Mouse (Mus musculus) stomach, embryonic 14.5 days (tissue): ENCODE measurements around the gene Igfbp3. TPM values are rescaled to one million over a fixed set of nuclear protein-coding genes. Genes with fewer than 3 reads are reported as not detected.

Experiments used
- ATAC-seq: fragments of 200-750 bp; cut with Nextera tagmentation; 2 replicates; pipeline ENCODE4 v1.8.0; 2017; ENCODE audit warnings: low read depth, moderate TSS enrichment; ENCODE audit not compliant: insufficient number of reproducible peaks, insufficient read depth, low FRiP score
- H3K27ac ChIP-seq: fragments of 300-500 bp; sonication (generic); 2 replicates; pipeline ENCODE4 v1.5.1; 2014; ENCODE audit warnings: mild to moderate bottlenecking, low read length, moderate library complexity, mixed read lengths
- H3K27me3 ChIP-seq: fragments of 300-500 bp; sonication (generic); 2 replicates; pipeline ENCODE4 v1.6.1; 2014; ENCODE audit warnings: low read length, control low read depth, mixed read lengths; ENCODE audit not compliant: control insufficient read depth, insufficient read depth
- H3K36me3 ChIP-seq: fragments of 300-500 bp; sonication (generic); 2 replicates; pipeline ENCODE4 v1.6.1; 2014; ENCODE audit warnings: mild to moderate bottlenecking, control low read depth, low read length, moderate library complexity, mixed read lengths; ENCODE audit not compliant: control insufficient read depth, insufficient read depth
- H3K4me1 ChIP-seq: fragments of 300-500 bp; sonication (generic); 2 replicates; pipeline ENCODE4 v1.6.1; 2014; ENCODE audit warnings: low read length, control low read depth, mixed read lengths; ENCODE audit not compliant: control insufficient read depth, insufficient read depth
- H3K4me2 ChIP-seq: fragments of 300-500 bp; sonication (generic); replicated peaks from 2 replicates; pipeline ENCODE4 v1.6.1; 2014; ENCODE audit warnings: low read depth, low read length, control low read depth
- H3K4me3 ChIP-seq: fragments of 300-500 bp; sonication (generic); 2 replicates; pipeline ENCODE4 v1.5.1; 2014; ENCODE audit warnings: low read depth, low read length, control low read depth
- H3K9ac ChIP-seq: fragments of 300-500 bp; sonication (generic); replicated peaks from 2 replicates; pipeline ENCODE4 v1.6.1; 2014; ENCODE audit warnings: low read depth, mild to moderate bottlenecking, control low read depth, low read length, moderate library complexity, mixed read lengths
- H3K9me3 ChIP-seq: fragments of 300-500 bp; sonication (generic); 2 replicates; pipeline ENCODE4 v1.6.1; 2016; ENCODE audit warnings: low read depth, low read length, control low read depth; ENCODE audit not compliant: control insufficient read depth
- WGBS: fragments of 180-500 bp; shearing (Covaris S2); extraction: QIAGEN DNeasy Blood & Tissue Kit; methylation state at CpG from one replicate; pipeline ENCODE4 v1.1.7; 2014; 5-methylcytosine and 5-hydroxymethylcytosine counted together
- polyA plus RNA-seq: library from polyadenylated mRNA; unstranded; fragments of >200 nt; fragmentation: Nextera tagmentation; extraction: Ambion mirVana; gene quantifications from 2 replicates; pipeline ENCODE4 v1.2.1, GENCODE M21; 2014

The Igfbp3 gene
- polyA plus RNA-seq, 1 experiment from 2014 or later, result 49.9 TPM

- Histone ChIP-seq H3K27ac (no peak overlapping the region), H3K9ac (no peak overlapping the region), H3K4me3 (no peak overlapping the region), H3K27me3 (no peaks in the 10 kb centered on the region), H3K9me3 (no peaks in the 10 kb centered on the region), H3K4me1 (no peaks in the 10 kb centered on the region), H3K4me2 (no peak overlapping the region), H3K36me3 (peaks cover 1% of the 10 kb centered on the region; the same call in 1 of the 2 replicates)
- WGBS, result 87% methylated on average over 9 of the region's 9 CpGs
- no peak for ATAC-seq
These were observed 9.9 kb downstream of the Igfbp3 start for GRCm38 (mm10) chr11:7203846-7204245.

DNA sequence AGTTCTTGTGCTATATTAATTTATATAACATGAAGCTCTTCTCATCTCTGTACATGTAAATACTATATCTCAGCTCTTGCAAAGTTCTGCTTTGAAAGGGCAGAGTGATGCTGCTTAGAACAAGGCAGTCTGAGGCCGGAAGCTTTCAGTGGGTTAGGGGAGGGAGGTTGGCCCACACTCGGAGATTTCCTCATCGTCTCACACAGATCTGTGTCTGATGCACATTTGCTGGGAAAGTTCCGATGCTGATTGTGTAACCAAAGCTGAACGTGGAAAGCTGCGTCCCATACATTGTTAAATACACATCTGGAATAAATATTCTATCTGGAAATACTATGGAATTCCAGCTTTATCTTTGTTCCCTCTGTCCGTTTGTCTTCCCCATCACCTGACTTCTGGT lies 11.5 kb downstream of the Igfbp3 start:
- Histone ChIP-seq H3K4me1 (0 out of 2 replicates have a peak, but pooled peaks cover under 1% of the 10 kb centered on the region), H3K36me3 (no peaks in the 10 kb centered on the region), H3K4me2 (no peak overlapping the region), H3K4me3 (no peak overlapping the region), H3K9ac (no peak overlapping the region), H3K9me3 (no peaks in the 10 kb centered on the region), H3K27me3 (no peaks in the 10 kb centered on the region), H3K27ac (no peak overlapping the region)
- no peak for ATAC-seq
- 69% methylated on average over 7 of the region's 7 CpGs for WGBS

DNA sequence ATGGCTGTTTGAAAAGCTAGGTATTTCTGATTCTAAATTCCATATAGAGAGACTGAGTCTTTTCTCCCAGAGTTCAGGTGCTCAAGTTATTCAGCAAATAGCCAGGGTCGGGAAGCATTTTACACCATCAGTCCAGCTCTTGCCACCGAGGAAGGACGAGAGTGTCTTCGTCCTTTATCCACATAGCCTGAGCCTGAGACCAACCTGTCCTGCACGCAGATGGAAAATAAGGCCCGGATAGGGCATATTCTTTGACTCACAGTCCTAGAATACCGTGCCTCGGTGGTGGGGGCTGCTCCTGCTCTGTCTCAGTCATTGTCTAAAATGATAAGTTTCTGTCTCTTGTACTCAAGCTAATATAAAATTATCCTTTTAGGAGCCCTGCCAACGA lies 13.3 kb downstream of the Igfbp3 start:
- Histone ChIP-seq H3K36me3 (no peaks in the 10 kb centered on the region), H3K9me3 (no peaks in the 10 kb centered on the region), H3K4me2 (no peak overlapping the region), H3K4me1 (0 out of 2 replicates have a peak, but pooled peaks cover 2% of the 10 kb centered on the region), H3K27me3 (no peaks in the 10 kb centered on the region), H3K27ac (no peak overlapping the region), H3K9ac (no peak overlapping the region), H3K4me3 (no peak overlapping the region)
- no peak for ATAC-seq
- 78% methylated on average over 9 of the region's 9 CpGs for WGBS

GRCm38 (mm10) chr11:7199736-7200392 lies 13.9 kb downstream of the Igfbp3 start:
- no peak overlapping the region for H3K4me3 ChIP-seq
- H3K9me3 ChIP-seq, result no peaks in the 10 kb centered on the region
- 49% methylated on average over 14 of the region's 14 CpGs for WGBS
- 0 out of 2 replicates have a peak, but pooled peaks cover 2% of the 10 kb centered on the region for H3K4me1 ChIP-seq
- H3K27ac ChIP-seq, result no peak overlapping the region
- no peaks in the 10 kb centered on the region for H3K27me3 ChIP-seq
- no peaks in the 10 kb centered on the region for H3K36me3 ChIP-seq
- H3K4me2 ChIP-seq, result no peak overlapping the region
- no peak for ATAC-seq
- H3K9ac ChIP-seq, result no peak overlapping the region

GRCm38 (mm10) chr11:7198481-7199256 lies 15.1 kb downstream of the Igfbp3 start:
- WGBS, result 61% methylated on average over 10 of the region's 10 CpGs
- H3K9ac ChIP-seq, result no peak overlapping the region
- no peak overlapping the region for H3K27ac ChIP-seq
- no peaks in the 10 kb centered on the region for H3K36me3 ChIP-seq
- no peak overlapping the region for H3K4me2 ChIP-seq
- H3K4me3 ChIP-seq, result no peak overlapping the region
- ATAC-seq, result no peak
- no peaks in the 10 kb centered on the region for H3K9me3 ChIP-seq
- H3K27me3 ChIP-seq, result no peaks in the 10 kb centered on the region
- 0 out of 2 replicates have a peak, but pooled peaks cover 2% of the 10 kb centered on the region for H3K4me1 ChIP-seq

- Histone ChIP-seq H3K9ac (no peak overlapping the region), H3K27me3 (no peaks in the 10 kb centered on the region), H3K4me2 (no peak overlapping the region), H3K9me3 (no peaks in the 10 kb centered on the region), H3K4me3 (no peak overlapping the region), H3K4me1 (0 out of 2 replicates have a peak, but pooled peaks cover 2% of the 10 kb centered on the region), H3K27ac (no peak overlapping the region), H3K36me3 (no peaks in the 10 kb centered on the region)
- ATAC-seq, result no peak
- WGBS, result 87% methylated on average over 19 of the region's 19 CpGs
These were observed 15.7 kb downstream of the Igfbp3 start for GRCm38 (mm10) chr11:7198006-7198405.

- H3K9ac ChIP-seq, result no peak within 1 kb of the TSS
- H3K27ac ChIP-seq, result no peak within 1 kb of the TSS
- no peak within 1 kb of the TSS for H3K4me3 ChIP-seq
- no peaks in the 10 kb centered on the region for H3K36me3 ChIP-seq
- WGBS, result 59% methylated on average over 12 of the region's 12 CpGs
- H3K27me3 ChIP-seq, result no peaks in the 10 kb centered on the region
- no peaks in the 10 kb centered on the region for H3K9me3 ChIP-seq
- H3K4me1 ChIP-seq, result 0 out of 2 replicates have a peak, but pooled peaks cover 2% of the 10 kb centered on the region
- H3K4me2 ChIP-seq, result no peak within 1 kb of the TSS
- peak; percentile 51 for ATAC-seq
These were observed 16.2 kb downstream of the Igfbp3 start, which contains the start of gene Igfbp1 for GRCm38 (mm10) chr11:7197491-7197941. TSS of gene Igfbp1 (plus strand) at chr11:7197782.

DNA sequence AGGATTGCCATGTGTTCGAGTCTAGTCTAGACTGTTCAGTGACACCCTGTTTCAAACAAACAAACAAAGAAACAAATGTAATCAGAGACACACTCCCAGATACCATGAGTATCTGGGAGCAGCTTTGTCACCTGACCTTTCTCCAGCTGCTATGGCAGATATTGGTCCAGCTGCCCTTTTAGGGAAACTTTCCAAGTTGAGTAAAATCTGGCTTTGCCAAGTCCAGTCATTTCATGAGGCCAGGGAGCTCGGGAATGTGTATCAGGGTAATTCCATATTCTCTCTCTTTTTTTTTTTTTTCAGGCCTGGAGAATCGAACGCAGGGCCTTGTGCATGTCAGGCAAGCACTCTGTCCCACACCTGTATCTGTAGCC lies 18.4 kb downstream of the Igfbp3 start:
- WGBS, result 86% methylated on average over 4 of the region's 4 CpGs
- no peak for ATAC-seq
- H3K27ac ChIP-seq, result no peak overlapping the region

More for the DNA sequence above, 18.4 kb downstream of the Igfbp3 start:
- no peaks in the 10 kb centered on the region for H3K9me3 ChIP-seq
- H3K4me3 ChIP-seq, result no peak overlapping the region
- H3K27me3 ChIP-seq, result no peaks in the 10 kb centered on the region
- no peak overlapping the region for H3K9ac ChIP-seq
- no peaks in the 10 kb centered on the region for H3K36me3 ChIP-seq
- H3K4me2 ChIP-seq, result no peak overlapping the region
- H3K4me1 ChIP-seq, result 0 out of 2 replicates have a peak, but pooled peaks cover 2% of the 10 kb centered on the region
